Mouse (Mus musculus) ES-Bruce4 (cell line): ENCODE data around the gene Elobl. TPM values are rescaled to one million over a fixed set of nuclear protein-coding genes. Genes with fewer than 3 reads are reported as not detected.

Experiments
- H3K27ac ChIP-seq: 2 replicates; pipeline ENCODE4 v1.5.1; 2012; ENCODE audit warnings: low read length, inconsistent platforms; ENCODE audit not compliant: insufficient read depth
- H3K27me3 ChIP-seq: 2 replicates; pipeline ENCODE4 v1.6.1; 2012; ENCODE audit warnings: mild to moderate bottlenecking, low read length, inconsistent platforms; ENCODE audit not compliant: control insufficient read depth, poor library complexity, insufficient read depth, severe bottlenecking
- H3K36me3 ChIP-seq: 2 replicates; pipeline ENCODE4 v1.6.1; 2012; ENCODE audit warnings: inconsistent platforms, mild to moderate bottlenecking, low read length, moderate library complexity; ENCODE audit not compliant: control insufficient read depth, poor library complexity, insufficient read depth, severe bottlenecking
- H3K4me1 ChIP-seq: one replicate; pipeline ENCODE4 v1.8.1; 2011; ENCODE audit warnings: low read length; ENCODE audit not compliant: control insufficient read depth, insufficient read depth
- H3K4me3 ChIP-seq: 2 replicates; pipeline ENCODE4 v1.5.1; 2011; ENCODE audit warnings: low read depth, mild to moderate bottlenecking, low read length
- H3K9ac ChIP-seq: 2 replicates; pipeline ENCODE4 v1.6.1; 2012; ENCODE audit warnings: low read depth, mild to moderate bottlenecking, inconsistent platforms; ENCODE audit not compliant: poor library complexity, severe bottlenecking
- H3K9me3 ChIP-seq: replicated peaks from 2 replicates; pipeline ENCODE4 v1.6.1; 2012; ENCODE audit warnings: mild to moderate bottlenecking, low read length, inconsistent platforms; ENCODE audit not compliant: control insufficient read depth, poor library complexity, insufficient read depth, severe bottlenecking
- CTCF ChIP-seq: IDR thresholded peaks from one replicate; pipeline ENCODE4 v1.8.1; 2011; ENCODE audit warnings: low read depth, low read length
- EP300 ChIP-seq: IDR thresholded peaks from 2 replicates; pipeline ENCODE4 v1.6.1; 2011; ENCODE audit warnings: low read depth, low read length; ENCODE audit not compliant: insufficient read depth
- POLR2A ChIP-seq: IDR thresholded peaks from one replicate; pipeline ENCODE4 v1.8.1; 2011; ENCODE audit warnings: low read length; ENCODE audit not compliant: insufficient read depth
- polyA plus RNA-seq: library from polyadenylated mRNA; stranded (reverse); fragments of >200 nt; gene quantifications from 2 replicates; pipeline ENCODE4 v1.2.4, GENCODE M21; 2011; ENCODE audit warnings: low read depth; ENCODE audit not compliant: missing spikeins, insufficient read depth, insufficient read length

The Elobl gene
- polyA plus RNA-seq, 1 experiment: 13.8 TPM

DNA sequence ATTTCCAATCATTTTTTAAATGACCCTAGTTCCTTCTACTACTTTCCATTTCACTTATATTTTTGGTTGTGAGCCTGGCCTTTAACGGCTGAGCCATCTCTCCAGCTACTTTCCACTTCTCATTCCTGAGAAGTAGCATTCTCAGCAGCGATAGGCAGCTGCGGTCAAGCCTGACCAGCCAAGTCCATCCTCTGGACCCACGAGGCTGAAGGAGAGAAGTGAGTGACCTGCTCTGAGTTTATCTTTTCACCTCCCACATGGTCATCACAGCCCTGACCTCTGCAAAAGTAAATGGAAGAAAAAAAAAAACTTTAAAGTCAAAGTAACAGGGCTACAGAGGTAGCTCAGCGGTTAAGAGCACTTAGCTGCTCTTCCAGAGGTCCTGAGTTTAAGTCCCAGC, 40.2 kb downstream of the Elobl start:
- no peak overlapping the region for H3K4me3 ChIP-seq
- no peak overlapping the region for H3K9ac ChIP-seq
- H3K9me3 ChIP-seq: peaks cover 2% of the 10 kb centered on the region
- no peaks in the 10 kb centered on the region for H3K4me1 ChIP-seq
- H3K36me3 ChIP-seq: peaks cover 84% of the 10 kb centered on the region
- TF ChIP-seq EP300: no peak
- TF ChIP-seq CTCF: no peak
- no peak for TF ChIP-seq POLR2A
- no peaks in the 10 kb centered on the region for H3K27me3 ChIP-seq
- H3K27ac ChIP-seq: no peak overlapping the region

Other genes starting within 250 kb of the Elobl start
- 110 and 111 TPM in 2 replicates for gene Msi2, start 248.4 kb downstream of the Elobl start, polyA plus RNA-seq
- 48.2 and 51.4 TPM in 2 replicates for gene Akap1, start 102.3 kb downstream of the Elobl start, polyA plus RNA-seq
- 186 and 188 TPM in 2 replicates for gene Scpep1, start 11.5 kb downstream of the Elobl start, polyA plus RNA-seq
- gene Coil, start 3.3 kb upstream of the Elobl start, polyA plus RNA-seq: 32.7 and 33.5 TPM in 2 replicates
- gene Trim25, start 32.4 kb upstream of the Elobl start, polyA plus RNA-seq: 47.3 and 49.9 TPM in 2 replicates
- gene Dgke, start 99.9 kb upstream of the Elobl start, polyA plus RNA-seq: 11.3 and 12.8 TPM in 2 replicates
- gene Gm525, start 106.9 kb upstream of the Elobl start, polyA plus RNA-seq: not detected in 2 replicates